Mouse (Mus musculus) forebrain, postnatal 0 days (tissue): ENCODE measurements around the gene Top1. TPM values are rescaled to one million over a fixed set of nuclear protein-coding genes. Genes with fewer than 3 reads are reported as not detected.

ENCODE experiments used
- ATAC-seq: fragments of 200-750 bp; cut with Nextera tagmentation; 2 replicates; pipeline ENCODE4 v1.8.0; 2017; ENCODE audit warnings: mild to moderate bottlenecking, moderate library complexity
- DNase-seq: peaks from one replicate; pipeline ENCODE4 v3.0.0-alpha.2; 2015
- H3K27ac ChIP-seq: fragments of 300-500 bp; sonication (generic); 2 replicates; pipeline ENCODE4 v1.5.1; 2014; ENCODE audit warnings: low read depth, mild to moderate bottlenecking, antibody characterized with exemption, low read length, moderate library complexity, mixed read lengths
- H3K27me3 ChIP-seq: fragments of 300-500 bp; sonication (generic); 2 replicates; pipeline ENCODE4 v1.6.1; 2014; ENCODE audit warnings: mild to moderate bottlenecking, low read length, mixed read lengths; ENCODE audit not compliant: insufficient read depth
- H3K36me3 ChIP-seq: fragments of 300-500 bp; sonication (generic); 2 replicates; pipeline ENCODE4 v1.6.1; 2014; ENCODE audit warnings: mild to moderate bottlenecking, moderate library complexity; ENCODE audit not compliant: insufficient read depth
- H3K4me1 ChIP-seq: fragments of 300-500 bp; sonication (generic); 2 replicates; pipeline ENCODE4 v1.6.1; 2014; ENCODE audit warnings: antibody characterized with exemption; ENCODE audit not compliant: insufficient read depth
- H3K4me2 ChIP-seq: fragments of 300-500 bp; sonication (generic); 2 replicates; pipeline ENCODE4 v1.6.1; 2014; ENCODE audit warnings: low read depth, mild to moderate bottlenecking, moderate library complexity
- H3K4me3 ChIP-seq: fragments of 300-500 bp; sonication (generic); 2 replicates; pipeline ENCODE4 v1.5.1; 2014; ENCODE audit warnings: low read depth, low read length, mixed read lengths
- H3K9ac ChIP-seq: fragments of 300-500 bp; sonication (generic); 2 replicates; pipeline ENCODE4 v1.6.1; 2014; ENCODE audit warnings: mild to moderate bottlenecking
- H3K9me3 ChIP-seq: fragments of 300-500 bp; sonication (generic); 2 replicates; pipeline ENCODE4 v1.6.1; 2016; ENCODE audit warnings: low read length
- CTCF ChIP-seq: sonication (generic); IDR thresholded peaks from 2 replicates; pipeline ENCODE4 v1.5.1; 2016; ENCODE audit warnings: antibody characterized with exemption, control low read depth, low read depth
- WGBS: fragments of 180-500 bp; shearing (Covaris S2); extraction: QIAGEN DNeasy Blood & Tissue Kit; methylation state at CpG from one replicate; pipeline ENCODE4 v1.1.7; 2014; 5-methylcytosine and 5-hydroxymethylcytosine counted together
- polyA plus RNA-seq: library from polyadenylated mRNA; unstranded; fragments of >200 nt; fragmentation: Nextera tagmentation; extraction: Ambion mirVana; gene quantifications from 2 replicates; pipeline ENCODE4 v1.2.1, GENCODE M21; 2015
- total RNA-seq: library from RNA; depleted of rRNA; stranded (reverse); fragments of >200 nt; gene quantifications from 2 replicates; pipeline ENCODE4 v1.2.3, GENCODE M21; 2014

Top1 gene
- total and polyA plus RNA-seq, 2 experiments from 2014 or later: 46.1 to 56.7 TPM

- H3K9ac ChIP-seq: no peak overlapping the region
- no peak overlapping the region for H3K4me3 ChIP-seq
- H3K27ac ChIP-seq: peak overlapping the region; percentile 29; the same call in 1 of the 2 replicates
- H3K4me1 ChIP-seq: peaks cover 12% of the 10 kb centered on the region; the same call in 1 of the 2 replicates
- no peak for DNase-seq
- H3K9me3 ChIP-seq: no peaks in the 10 kb centered on the region
- peaks cover 9% of the 10 kb centered on the region; the same call in 1 of the 2 replicates for H3K36me3 ChIP-seq
- WGBS: 81% methylated on average over 1 of the region's 1 CpGs
- H3K27me3 ChIP-seq: no peaks in the 10 kb centered on the region
- H3K4me2 ChIP-seq: no peak overlapping the region
- no peak for TF ChIP-seq CTCF
- ATAC-seq: no peak
Observed at GRCm38 (mm10) chr2:160742161-160742609, 96.5 kb downstream of the Top1 start.

GRCm38 (mm10) chr2:160744040-160744822 lies 98.5 kb downstream of the Top1 start:
- ATAC-seq: no peak
- TF ChIP-seq CTCF: peak; percentile 54
- 91% methylated on average over 7 of the region's 7 CpGs for WGBS
- no peak overlapping the region for H3K4me3 ChIP-seq
- no peaks in the 10 kb centered on the region for H3K27me3 ChIP-seq
- no peak for DNase-seq
- no peaks in the 10 kb centered on the region for H3K9me3 ChIP-seq
- H3K4me2 ChIP-seq: no peak overlapping the region
- peaks cover 25% of the 10 kb centered on the region for H3K36me3 ChIP-seq
- H3K9ac ChIP-seq: no peak overlapping the region
- peaks cover 12% of the 10 kb centered on the region; the same call in 1 of the 2 replicates for H3K4me1 ChIP-seq
- no peak overlapping the region for H3K27ac ChIP-seq

GRCm38 (mm10) chr2:160744823-160745210 lies 99.1 kb downstream of the Top1 start:
- WGBS: 86% methylated on average over 5 of the region's 5 CpGs
- Histone ChIP-seq H3K9me3 (no peaks in the 10 kb centered on the region), H3K4me3 (no peak overlapping the region), H3K9ac (no peak overlapping the region), H3K4me2 (no peak overlapping the region), H3K27ac (no peak overlapping the region), H3K4me1 (peaks cover 9% of the 10 kb centered on the region; the same call in 1 of the 2 replicates), H3K27me3 (no peaks in the 10 kb centered on the region), H3K36me3 (peaks cover 31% of the 10 kb centered on the region)
- ATAC-seq (no peak), DNase-seq (no peak)
- TF ChIP-seq CTCF: no peak

- Histone ChIP-seq H3K27me3 (no peaks in the 10 kb centered on the region), H3K36me3 (peaks cover 36% of the 10 kb centered on the region), H3K4me3 (no peak overlapping the region), H3K4me2 (no peak overlapping the region), H3K27ac (no peak overlapping the region), H3K4me1 (peaks cover 5% of the 10 kb centered on the region; the same call in 1 of the 2 replicates), H3K9me3 (no peaks in the 10 kb centered on the region), H3K9ac (no peak overlapping the region)
- DNase-seq: no peak
- TF ChIP-seq CTCF: no peak
- ATAC-seq: no peak
- 100% methylated on average over 1 of the region's 1 CpGs for WGBS
Observed at GRCm38 (mm10) chr2:160745497-160745896, 99.8 kb downstream of the Top1 start.

GRCm38 (mm10) chr2:160746637-160747036 lies 100.9 kb downstream of the Top1 start:
- Histone ChIP-seq H3K4me3 (no peak overlapping the region), H3K9ac (no peak overlapping the region), H3K4me1 (no peaks in the 10 kb centered on the region; the same call in 1 of the 2 replicates), H3K27ac (no peak overlapping the region), H3K9me3 (no peaks in the 10 kb centered on the region), H3K36me3 (peaks cover 46% of the 10 kb centered on the region), H3K4me2 (no peak overlapping the region), H3K27me3 (no peaks in the 10 kb centered on the region)
- TF ChIP-seq CTCF: no peak
- no peak for DNase-seq
- ATAC-seq: no peak
- WGBS: 91% methylated on average over 5 of the region's 5 CpGs

DNA sequence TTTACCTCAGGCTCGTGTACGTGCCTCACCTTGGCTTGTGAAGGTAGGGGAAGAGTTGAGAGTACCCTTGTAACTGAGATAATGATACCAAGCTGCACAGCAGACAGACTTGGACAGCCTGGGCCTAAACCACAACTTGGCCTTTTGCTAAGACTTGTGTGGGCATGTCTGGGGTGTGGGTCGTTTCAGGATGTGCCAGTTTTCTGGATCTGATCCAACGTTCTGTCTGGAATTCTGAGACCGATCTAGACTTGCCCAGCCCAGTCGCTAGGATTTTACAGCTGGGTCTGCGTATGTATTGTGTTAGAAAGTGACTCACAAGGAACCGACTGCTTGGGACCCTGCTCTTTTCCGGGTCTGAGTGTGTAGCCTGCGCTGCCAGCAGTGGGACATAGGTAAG lies 101.4 kb downstream of the Top1 start:
- peaks cover 51% of the 10 kb centered on the region for H3K36me3 ChIP-seq
- ATAC-seq: no peak
- TF ChIP-seq CTCF: no peak

DNA sequence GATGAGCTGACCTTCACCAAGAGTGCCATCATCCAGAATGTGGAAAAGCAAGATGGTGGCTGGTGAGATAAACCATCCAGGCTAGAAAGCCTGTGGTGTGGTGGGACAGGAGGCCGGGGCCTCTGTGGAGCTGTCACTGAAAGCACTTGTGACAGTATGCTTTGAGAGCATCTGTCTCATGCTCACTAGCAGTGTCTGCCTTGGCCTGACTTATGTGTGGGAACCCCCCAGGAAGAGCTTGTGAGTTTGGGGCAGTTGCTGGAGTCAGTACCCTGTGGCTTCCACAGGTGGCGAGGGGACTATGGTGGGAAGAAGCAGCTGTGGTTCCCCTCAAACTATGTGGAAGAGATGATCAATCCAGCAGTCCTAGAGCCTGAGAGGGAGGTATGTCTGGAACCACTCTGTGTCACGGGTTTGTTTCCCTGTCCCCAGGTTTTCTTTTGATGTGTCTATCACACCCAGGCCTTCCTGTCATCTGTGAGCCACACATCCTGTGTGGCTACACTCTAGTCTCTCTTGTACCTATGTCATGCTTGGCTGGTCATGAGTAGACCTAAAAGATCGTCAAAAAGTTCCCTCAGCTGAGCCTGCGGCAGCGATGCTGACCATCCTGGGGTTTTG lies 111.0 kb downstream of the Top1 start:
- Histone ChIP-seq H3K4me1 (no peaks in the 10 kb centered on the region), H3K4me2 (no peak overlapping the region), H3K9me3 (no peaks in the 10 kb centered on the region), H3K9ac (no peak overlapping the region), H3K27ac (no peak overlapping the region), H3K36me3 (peaks cover 99% of the 10 kb centered on the region), H3K27me3 (no peaks in the 10 kb centered on the region), H3K4me3 (no peak overlapping the region)
- ATAC-seq (no peak), DNase-seq (no peak)
- 95% methylated on average over 6 of the region's 6 CpGs for WGBS
- no peak for TF ChIP-seq CTCF

More for the DNA sequence above, 101.4 kb downstream of the Top1 start:
- H3K4me3 ChIP-seq: no peak overlapping the region
- no peaks in the 10 kb centered on the region for H3K4me1 ChIP-seq
- H3K9ac ChIP-seq: no peak overlapping the region
- no peaks in the 10 kb centered on the region for H3K9me3 ChIP-seq
- no peak overlapping the region for H3K4me2 ChIP-seq
- H3K27ac ChIP-seq: no peak overlapping the region
- no peak for DNase-seq
- H3K27me3 ChIP-seq: no peaks in the 10 kb centered on the region
- 77% methylated on average over 10 of the region's 10 CpGs for WGBS
